Mouse (Mus musculus) CH12.LX (cell line): Measurements from ENCODE around the gene Tusc2.

Experiments
- CHD1 ChIP-seq: IDR thresholded peaks from 2 replicates; pipeline ENCODE4 v1.6.1; 2012; ENCODE audit warnings: low read depth, low read length, improper control_type of control experiment, inconsistent platforms
- CTCF ChIP-seq, 2 experiments: IDR thresholded peaks in 1 of 2; conservative IDR thresholded peaks in 1 of 2; 2 replicates each; pipeline ENCODE4 v1.5.1; 2011 to 2012; ENCODE audit warnings: low read depth in 2 of 2, low read length in 2 of 2, improper control_type of control experiment in 1 of 2, inconsistent platforms in 1 of 2, mild to moderate bottlenecking in 1 of 2, moderate library complexity in 1 of 2
- ZMIZ1 ChIP-seq: IDR thresholded peaks from 2 replicates; pipeline ENCODE4 v1.6.1; 2012; ENCODE audit warnings: low read depth, mild to moderate bottlenecking, inconsistent platforms, low read length, improper control_type of control experiment

DNA sequence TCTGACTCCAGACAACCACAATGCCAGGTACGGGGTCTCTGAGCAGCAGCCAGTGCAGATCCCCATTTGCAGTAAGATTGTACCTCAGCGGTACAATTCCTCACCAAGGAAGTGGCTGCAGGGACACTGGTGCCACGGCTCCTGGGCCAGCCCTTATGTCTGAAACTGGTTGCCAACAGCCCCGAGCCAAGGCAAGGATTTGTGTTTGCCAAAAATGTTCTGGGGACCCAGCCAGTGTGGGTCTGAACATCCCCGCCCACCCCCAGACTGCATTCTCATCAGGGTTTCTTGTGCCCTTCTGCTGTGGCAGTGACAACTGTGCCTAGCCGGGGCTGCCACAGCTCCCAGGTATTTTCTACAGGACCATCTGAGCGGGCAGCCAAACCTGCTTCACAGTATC is 24.8 kb upstream of the Tusc2 start:
- TF ChIP-seq CHD1: no peak
- TF ChIP-seq ZMIZ1: no peak
- TF ChIP-seq CTCF (conservative IDR thresholded peaks at IDR 0.05 in 1 of 2, IDR thresholded peaks at IDR 0.05 in 1 of 2; ENCODE audit: low read depth in 2 of 2, low read length in 2 of 2): no peak
